Mouse (Mus musculus): Measurements from ENCODE around the gene Skap2. TPM values are rescaled to one million over a fixed set of nuclear protein-coding genes. Genes with fewer than 3 reads are reported as not detected.

The Skap2 gene
- polyA plus RNA-seq, 1 experiment from 2014 or later, result 7.0 TPM

DNA sequence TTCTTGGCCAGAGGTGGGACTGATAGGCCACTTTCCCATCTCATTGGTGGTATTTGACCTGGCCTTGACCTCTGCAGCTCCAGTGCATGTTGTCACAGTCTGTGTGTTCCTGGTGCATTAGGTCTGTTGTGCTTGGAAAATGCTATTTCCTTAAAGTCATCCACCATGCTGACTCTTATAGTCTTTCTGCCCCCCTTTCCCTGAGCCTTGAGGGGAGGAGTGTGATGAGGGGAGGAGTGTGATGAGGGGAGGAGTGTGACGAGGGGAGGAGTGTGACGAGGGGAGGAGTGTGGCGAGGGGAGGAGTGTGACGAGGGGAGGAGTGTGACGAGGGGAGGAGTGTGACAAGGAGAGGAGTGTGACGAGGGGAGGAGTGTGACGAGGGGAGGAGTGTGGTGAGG, 15.8 kb upstream of the Skap2 start:
- Histone ChIP-seq H3K27me3 (ENCODE audit: control insufficient read depth, insufficient read depth, low read depth, low read length) (no peaks in the 10 kb centered on the region), H3K4me3 (ENCODE audit: low read depth, low read length) (no peak overlapping the region), H3K4me1 (ENCODE audit: control insufficient read depth, insufficient read depth, low read length) (no peaks in the 10 kb centered on the region), H3K9me3 (replicated peaks; ENCODE audit: control insufficient read depth, low read length, poor library complexity, severe bottlenecking) (no peaks in the 10 kb centered on the region), H3K36me3 (ENCODE audit: control insufficient read depth, insufficient read depth, low read length) (no peaks in the 10 kb centered on the region), H3K4me2 (ENCODE audit: low read length) (no peak overlapping the region), H3K9ac (ENCODE audit: low read depth, low read length) (no peak overlapping the region), H3K27ac (ENCODE audit: low read length) (no peak overlapping the region)
- ATAC-seq, result no peak
- 86% methylated on average over 7 of the region's 7 CpGs for WGBS

DNA sequence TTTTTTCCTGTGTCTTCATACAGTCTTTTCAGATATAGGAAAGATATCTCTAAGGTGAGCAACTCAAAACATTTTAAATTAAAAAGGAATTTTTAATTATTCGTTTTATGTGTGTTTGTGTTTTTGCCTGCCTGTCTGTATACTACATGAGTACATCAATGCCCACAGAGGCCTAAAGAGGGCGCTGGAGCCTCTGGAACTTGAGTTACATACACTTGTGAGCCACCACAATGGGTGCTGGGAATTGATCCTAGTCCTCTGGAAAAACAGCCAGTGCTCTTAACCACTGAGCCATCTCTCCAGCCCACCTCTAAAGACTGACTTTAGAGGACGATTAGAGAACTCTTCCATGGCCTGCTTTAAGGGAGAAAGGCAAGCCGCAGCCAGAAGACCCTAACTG, 14.8 kb upstream of the Skap2 start:
- Histone ChIP-seq H3K27ac (ENCODE audit: low read length) (no peak overlapping the region), H3K36me3 (ENCODE audit: control insufficient read depth, insufficient read depth, low read length) (no peaks in the 10 kb centered on the region), H3K4me1 (ENCODE audit: control insufficient read depth, insufficient read depth, low read length) (no peaks in the 10 kb centered on the region), H3K4me2 (ENCODE audit: low read length) (no peak overlapping the region), H3K9ac (ENCODE audit: low read depth, low read length) (no peak overlapping the region), H3K4me3 (ENCODE audit: low read depth, low read length) (no peak overlapping the region), H3K27me3 (ENCODE audit: control insufficient read depth, insufficient read depth, low read depth, low read length) (no peaks in the 10 kb centered on the region), H3K9me3 (replicated peaks; ENCODE audit: control insufficient read depth, low read length, poor library complexity, severe bottlenecking) (no peaks in the 10 kb centered on the region)
- no peak for ATAC-seq
- 83% methylated on average over 4 of the region's 4 CpGs for WGBS

DNA sequence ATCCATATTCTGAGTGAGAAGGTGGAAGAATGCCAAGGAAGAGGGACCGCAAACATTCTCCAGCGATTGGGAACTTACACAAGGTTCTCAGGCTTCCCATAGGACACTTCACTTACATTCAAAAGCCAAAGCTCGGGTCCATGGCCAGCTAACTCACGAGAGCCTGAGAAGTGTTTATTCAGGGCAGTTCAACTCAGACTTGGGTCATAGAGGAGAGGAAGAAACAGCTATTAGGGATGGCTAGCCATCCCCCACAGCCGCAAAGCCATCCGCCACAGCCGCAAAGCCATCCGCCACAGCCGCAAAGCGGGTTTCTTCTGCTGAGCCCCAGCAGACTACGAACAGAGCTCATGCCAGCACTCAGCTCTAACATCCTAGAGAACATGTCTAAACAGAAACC, 13.9 kb upstream of the Skap2 start:
- Histone ChIP-seq H3K4me2 (ENCODE audit: low read length) (no peak overlapping the region), H3K9ac (ENCODE audit: low read depth, low read length) (no peak overlapping the region), H3K9me3 (replicated peaks; ENCODE audit: control insufficient read depth, low read length, poor library complexity, severe bottlenecking) (no peaks in the 10 kb centered on the region), H3K27ac (ENCODE audit: low read length) (no peak overlapping the region), H3K36me3 (ENCODE audit: control insufficient read depth, insufficient read depth, low read length) (no peaks in the 10 kb centered on the region), H3K4me3 (ENCODE audit: low read depth, low read length) (no peak overlapping the region), H3K27me3 (ENCODE audit: control insufficient read depth, insufficient read depth, low read depth, low read length) (no peaks in the 10 kb centered on the region), H3K4me1 (ENCODE audit: control insufficient read depth, insufficient read depth, low read length) (no peaks in the 10 kb centered on the region)
- WGBS, result 83% methylated on average over 11 of the region's 11 CpGs
- no peak for ATAC-seq

DNA sequence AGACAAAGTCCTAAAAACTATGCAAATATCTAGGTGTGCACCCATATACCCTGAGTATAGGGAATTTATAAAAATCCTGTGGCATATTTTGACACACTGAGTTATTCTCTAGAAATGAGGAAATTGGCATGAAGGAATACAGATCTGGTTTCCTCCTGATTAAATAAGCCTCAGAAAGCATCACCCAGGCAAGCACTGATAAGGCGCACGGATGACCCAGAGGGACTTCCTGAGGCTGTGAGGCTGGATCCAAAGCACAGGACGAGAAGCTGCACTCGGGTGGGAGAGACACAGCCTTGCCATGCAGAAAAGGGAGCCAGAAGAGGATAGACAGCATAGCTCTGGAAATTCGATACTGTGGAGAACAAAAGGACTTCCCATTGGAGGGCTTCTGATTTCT, 12.4 kb upstream of the Skap2 start:
- Histone ChIP-seq H3K4me1 (ENCODE audit: control insufficient read depth, insufficient read depth, low read length) (no peaks in the 10 kb centered on the region), H3K4me3 (ENCODE audit: low read depth, low read length) (no peak overlapping the region), H3K36me3 (ENCODE audit: control insufficient read depth, insufficient read depth, low read length) (no peaks in the 10 kb centered on the region), H3K9me3 (replicated peaks; ENCODE audit: control insufficient read depth, low read length, poor library complexity, severe bottlenecking) (no peaks in the 10 kb centered on the region), H3K27me3 (ENCODE audit: control insufficient read depth, insufficient read depth, low read depth, low read length) (no peaks in the 10 kb centered on the region), H3K9ac (ENCODE audit: low read depth, low read length) (no peak overlapping the region), H3K4me2 (ENCODE audit: low read length) (no peak overlapping the region), H3K27ac (ENCODE audit: low read length) (no peak overlapping the region)
- ATAC-seq, result no peak
- WGBS, result 60% methylated on average over 5 of the region's 5 CpGs

DNA sequence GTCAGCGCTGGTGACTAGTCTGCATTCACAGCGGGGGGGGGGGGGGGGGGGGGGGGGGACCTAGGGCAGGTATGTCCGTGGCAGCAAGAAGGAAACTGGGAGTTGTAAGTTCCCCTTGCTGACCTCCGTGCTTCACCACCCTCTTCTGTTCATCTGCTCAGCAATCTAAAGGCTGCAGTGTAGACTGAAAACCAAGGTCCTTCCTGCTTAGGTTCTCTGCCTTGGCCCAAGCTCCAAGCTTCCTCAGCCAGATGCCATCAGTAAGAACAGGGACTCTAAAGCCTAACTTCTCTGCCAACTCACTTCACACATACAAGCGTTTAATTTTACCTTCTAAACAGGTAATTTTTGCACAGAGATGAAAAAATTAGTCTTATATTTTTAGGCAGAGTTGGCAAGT, 10.0 kb upstream of the Skap2 start:
- H3K9ac ChIP-seq (ENCODE audit: low read depth, low read length), result no peak overlapping the region
- no peak for ATAC-seq
- no peak overlapping the region for H3K4me3 ChIP-seq (ENCODE audit: low read depth, low read length)
- no peaks in the 10 kb centered on the region for H3K4me1 ChIP-seq (ENCODE audit: control insufficient read depth, insufficient read depth, low read length)
- no peaks in the 10 kb centered on the region for H3K9me3 ChIP-seq (replicated peaks; ENCODE audit: control insufficient read depth, low read length, poor library complexity, severe bottlenecking)
- no peaks in the 10 kb centered on the region for H3K27me3 ChIP-seq (ENCODE audit: control insufficient read depth, insufficient read depth, low read depth, low read length)
- 49% methylated on average over 4 of the region's 5 CpGs for WGBS
- H3K36me3 ChIP-seq (ENCODE audit: control insufficient read depth, insufficient read depth, low read length), result no peaks in the 10 kb centered on the region
- H3K4me2 ChIP-seq (ENCODE audit: low read length), result no peak overlapping the region
- no peak overlapping the region for H3K27ac ChIP-seq (ENCODE audit: low read length)

DNA sequence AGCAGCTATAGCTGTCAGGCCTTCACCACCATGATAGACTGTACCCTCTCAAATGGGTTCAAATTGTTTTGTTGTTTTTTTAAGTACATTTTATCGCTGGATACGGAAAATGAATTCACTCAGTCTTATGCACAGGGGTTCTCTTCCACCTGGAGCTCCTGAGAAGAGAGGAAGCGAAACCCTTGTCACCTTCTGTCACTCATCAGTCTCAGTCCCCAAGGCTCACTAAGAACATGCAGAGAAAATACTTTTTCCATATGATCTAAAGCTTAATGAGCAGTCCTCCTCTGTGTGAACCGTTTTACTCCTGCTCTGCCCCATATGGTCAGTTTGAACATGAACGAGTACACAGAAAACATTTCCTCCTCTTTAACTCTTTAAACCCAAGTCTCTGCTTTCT, 7.9 kb upstream of the Skap2 start:
- Histone ChIP-seq H3K4me3 (ENCODE audit: low read depth, low read length) (no peak overlapping the region), H3K27me3 (ENCODE audit: control insufficient read depth, insufficient read depth, low read depth, low read length) (no peaks in the 10 kb centered on the region), H3K36me3 (ENCODE audit: control insufficient read depth, insufficient read depth, low read length) (no peaks in the 10 kb centered on the region), H3K9ac (ENCODE audit: low read depth, low read length) (no peak overlapping the region), H3K9me3 (replicated peaks; ENCODE audit: control insufficient read depth, low read length, poor library complexity, severe bottlenecking) (no peaks in the 10 kb centered on the region), H3K4me1 (ENCODE audit: control insufficient read depth, insufficient read depth, low read length) (no peaks in the 10 kb centered on the region), H3K27ac (ENCODE audit: low read length) (no peak overlapping the region), H3K4me2 (ENCODE audit: low read length) (no peak overlapping the region)
- ATAC-seq, result no peak
- 87% methylated on average over 5 of the region's 5 CpGs for WGBS

DNA sequence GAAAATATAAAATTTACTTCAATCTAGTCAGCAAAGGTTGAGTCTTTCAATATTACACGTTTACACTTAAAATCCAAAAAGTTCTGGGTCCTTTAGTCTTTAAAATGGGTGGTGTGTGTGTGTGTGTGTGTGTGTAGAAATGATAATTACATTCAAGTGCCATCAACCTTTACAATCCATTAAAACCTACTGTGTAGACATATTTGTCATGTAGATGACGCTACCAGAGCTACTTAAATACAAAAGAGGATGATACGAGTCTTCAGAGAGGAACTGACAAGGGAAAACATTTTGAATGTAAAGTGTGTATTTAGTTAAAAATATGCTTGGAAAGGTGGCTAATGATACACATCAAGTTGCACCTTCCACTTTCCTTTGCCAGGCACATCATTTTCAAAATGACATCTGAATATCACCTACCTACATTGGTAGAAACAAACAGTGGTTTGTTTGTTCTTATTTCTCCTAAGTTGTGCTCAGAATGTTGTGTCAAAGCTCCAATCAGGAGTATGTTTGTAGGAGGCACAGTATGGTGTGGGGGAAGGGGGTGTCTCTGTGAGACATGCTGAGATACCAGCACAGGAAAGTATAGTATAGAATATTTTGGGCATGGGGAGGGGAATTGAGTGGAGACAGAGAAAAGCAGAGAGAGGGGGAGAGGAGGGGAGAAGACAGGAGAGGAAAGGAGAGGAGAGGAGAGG, 1.0 kb upstream of the Skap2 start:
- H3K36me3 ChIP-seq (ENCODE audit: control insufficient read depth, insufficient read depth, low read length), result no peaks in the 10 kb centered on the region
- H3K9me3 ChIP-seq (replicated peaks; ENCODE audit: control insufficient read depth, low read length, poor library complexity, severe bottlenecking), result no peaks in the 10 kb centered on the region
- H3K9ac ChIP-seq (ENCODE audit: low read depth, low read length), result no peak overlapping the region
- no peak for ATAC-seq
- 9% methylated on average over 3 of the region's 3 CpGs for WGBS
- no peaks in the 10 kb centered on the region for H3K4me1 ChIP-seq (ENCODE audit: control insufficient read depth, insufficient read depth, low read length)
- H3K27ac ChIP-seq (ENCODE audit: low read length), result no peak overlapping the region
- H3K4me2 ChIP-seq (ENCODE audit: low read length), result peak overlapping the region; percentile 87
- peaks cover 25% of the 10 kb centered on the region for H3K27me3 ChIP-seq (ENCODE audit: control insufficient read depth, insufficient read depth, low read depth, low read length)
- H3K4me3 ChIP-seq (ENCODE audit: low read depth, low read length), result peak overlapping the region; percentile 52

DNA sequence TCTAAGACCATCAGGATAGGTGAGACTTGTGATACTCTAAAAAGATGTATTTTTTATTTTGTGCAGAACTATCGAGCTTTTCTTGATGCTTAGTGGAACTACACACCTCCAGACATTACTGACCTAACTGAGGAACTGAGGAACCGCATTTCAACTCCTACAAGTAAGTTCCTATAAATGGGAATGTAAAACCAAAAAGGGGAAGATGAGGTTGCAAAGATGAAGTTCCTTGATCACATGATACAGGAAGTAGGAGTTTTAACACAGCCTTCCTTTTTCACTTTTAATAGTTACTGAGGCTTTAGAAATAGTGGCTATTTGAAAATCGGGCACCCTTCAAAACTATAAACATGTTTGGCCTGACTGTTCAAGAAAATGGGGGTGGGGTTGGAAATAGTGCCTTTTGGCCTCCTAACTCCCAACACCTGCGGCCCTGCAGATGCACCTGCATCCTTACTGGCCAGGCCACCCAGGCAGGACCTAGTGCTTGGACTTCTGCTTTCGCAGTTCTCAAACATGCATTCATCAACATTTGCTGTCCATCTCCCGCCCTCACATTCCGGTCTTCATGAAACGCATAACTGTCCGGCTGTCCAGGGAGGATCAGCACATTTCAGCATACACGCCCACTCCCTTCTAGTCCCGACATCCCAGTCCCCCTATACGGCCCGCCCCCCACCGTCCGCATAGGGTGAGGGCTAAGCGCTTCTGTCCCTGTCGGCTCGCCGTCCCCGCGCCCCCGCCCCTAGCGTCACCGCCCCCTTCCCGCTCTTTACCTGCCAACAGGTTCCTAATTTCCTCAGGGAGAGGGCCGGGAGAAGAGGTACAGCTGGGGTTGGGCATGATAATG, 565 bp downstream of the Skap2 start:
- H3K4me1 ChIP-seq (ENCODE audit: control insufficient read depth, insufficient read depth, low read length), result no peaks in the 10 kb centered on the region
- H3K9ac ChIP-seq (ENCODE audit: low read depth, low read length), result peak overlapping the region; percentile 52
- peak overlapping the region; percentile 87 for H3K4me2 ChIP-seq (ENCODE audit: low read length)
- H3K4me3 ChIP-seq (ENCODE audit: low read depth, low read length), result peak overlapping the region; percentile 52
- H3K36me3 ChIP-seq (ENCODE audit: control insufficient read depth, insufficient read depth, low read length), result no peaks in the 10 kb centered on the region
- H3K27ac ChIP-seq (ENCODE audit: low read length), result no peak overlapping the region
- ATAC-seq, result peak; percentile 83
- H3K27me3 ChIP-seq (ENCODE audit: control insufficient read depth, insufficient read depth, low read depth, low read length), result peaks cover 40% of the 10 kb centered on the region
- 9% methylated on average over 26 of the region's 26 CpGs for WGBS
- no peaks in the 10 kb centered on the region for H3K9me3 ChIP-seq (replicated peaks; ENCODE audit: control insufficient read depth, low read length, poor library complexity, severe bottlenecking)

DNA sequence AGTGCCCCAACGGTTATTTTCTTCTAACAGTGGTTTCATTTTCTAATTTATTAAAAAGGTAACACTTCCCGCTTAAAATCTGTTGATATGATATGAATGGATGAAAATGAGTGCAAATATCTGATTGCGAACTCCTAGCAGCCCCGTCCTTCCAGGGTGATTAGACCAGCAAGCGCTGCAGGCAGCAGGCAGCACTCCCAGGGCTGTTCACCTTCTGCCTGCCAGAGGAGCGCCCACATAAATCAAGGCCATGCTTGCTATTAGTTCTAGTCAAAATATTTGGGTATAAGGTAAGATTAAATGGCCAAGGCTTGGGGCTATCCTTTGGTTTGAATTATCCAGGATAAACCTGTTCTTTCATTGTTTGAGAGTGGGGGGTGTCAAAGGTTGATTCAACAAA, 3.0 kb downstream of the Skap2 start:
- no peaks in the 10 kb centered on the region for H3K9me3 ChIP-seq (replicated peaks; ENCODE audit: control insufficient read depth, low read length, poor library complexity, severe bottlenecking)
- H3K9ac ChIP-seq (ENCODE audit: low read depth, low read length), result no peak overlapping the region
- H3K27ac ChIP-seq (ENCODE audit: low read length), result no peak overlapping the region
- H3K27me3 ChIP-seq (ENCODE audit: control insufficient read depth, insufficient read depth, low read depth, low read length), result peaks cover 49% of the 10 kb centered on the region
- no peaks in the 10 kb centered on the region for H3K4me1 ChIP-seq (ENCODE audit: control insufficient read depth, insufficient read depth, low read length)
- WGBS, result 65% methylated on average over 6 of the region's 6 CpGs
- ATAC-seq, result no peak
- H3K36me3 ChIP-seq (ENCODE audit: control insufficient read depth, insufficient read depth, low read length), result no peaks in the 10 kb centered on the region
- H3K4me2 ChIP-seq (ENCODE audit: low read length), result no peak overlapping the region
- H3K4me3 ChIP-seq (ENCODE audit: low read depth, low read length), result no peak overlapping the region
